Mouse (Mus musculus): Measurements from ENCODE around the gene Clk2.
A peak's percentile ranks its signal among the peaks of the same experiment; 100 is the strongest.
"Not testable (repeated sequence)": the region's sequence is repeated elsewhere in the genome, so short reads cannot be mapped to it uniquely, and the experiment has no call there.

Gene Clk2

DNA sequence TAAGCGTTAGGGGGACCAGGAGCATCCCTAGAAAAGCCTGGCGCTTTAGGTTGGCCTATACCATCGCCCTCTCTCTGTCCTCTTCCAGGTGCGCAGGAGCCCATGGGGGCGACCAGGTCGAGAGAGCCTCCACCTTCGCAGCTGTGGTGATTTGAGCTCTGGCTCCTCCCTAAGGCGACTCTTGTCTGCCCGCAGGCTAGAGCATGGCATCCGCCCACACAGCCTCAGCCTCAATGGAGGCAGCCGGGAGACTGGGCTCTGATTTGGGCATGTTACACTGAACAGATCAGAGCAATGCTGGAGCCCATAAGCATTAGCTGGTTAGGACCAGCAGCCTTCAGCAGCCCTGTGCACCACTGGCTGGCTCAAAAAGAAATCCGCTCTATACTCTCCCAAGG, 23.9 kb downstream of the Clk2 start:
- DNase-seq (ENCODE audit: inconsistent age in 2 of 2, low spot score in 1 of 2): no peak

DNA sequence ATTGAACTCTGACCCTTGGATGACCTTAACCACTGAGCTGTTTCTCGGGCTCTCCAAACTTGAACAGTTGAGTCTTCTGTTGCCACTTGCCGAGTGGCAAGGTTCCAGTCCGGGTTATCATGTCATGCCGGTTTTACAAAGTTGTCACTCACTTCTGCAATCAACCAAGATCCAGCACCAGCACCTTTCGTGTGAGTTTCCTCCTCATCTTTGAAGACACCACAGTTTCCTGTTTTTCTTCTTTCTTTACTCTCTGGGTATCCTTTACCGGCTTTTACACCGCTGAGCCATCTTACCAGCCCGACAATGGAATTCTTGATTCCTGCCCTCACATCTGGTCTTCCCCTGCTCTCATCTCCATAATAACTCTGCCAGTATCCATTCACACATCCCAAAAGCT, 25.8 kb downstream of the Clk2 start:
- DNase-seq (ENCODE audit: inconsistent age in 2 of 2, low spot score in 1 of 2): no peak

DNA sequence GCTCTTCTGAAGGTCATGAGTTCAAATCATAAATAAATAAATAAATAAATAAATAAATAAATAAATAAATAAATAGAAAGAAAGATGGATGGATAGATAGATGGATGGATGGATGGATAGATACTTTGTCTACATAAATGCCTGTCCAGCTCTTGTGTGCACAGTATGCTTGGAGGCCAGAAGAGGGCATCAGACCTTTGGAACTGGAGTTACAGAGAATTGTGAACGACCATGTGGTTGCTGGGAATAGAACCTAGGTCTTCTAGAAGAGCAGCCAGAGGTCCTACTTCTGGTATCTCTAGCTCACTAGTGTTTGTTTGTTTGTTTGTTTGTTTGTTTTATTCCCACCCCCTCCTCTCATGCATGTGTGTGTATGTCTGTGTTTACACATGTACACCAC, 28.8 kb downstream of the Clk2 start:
- DNase-seq (ENCODE audit: inconsistent age in 2 of 2, low spot score in 1 of 2): no peak

DNA sequence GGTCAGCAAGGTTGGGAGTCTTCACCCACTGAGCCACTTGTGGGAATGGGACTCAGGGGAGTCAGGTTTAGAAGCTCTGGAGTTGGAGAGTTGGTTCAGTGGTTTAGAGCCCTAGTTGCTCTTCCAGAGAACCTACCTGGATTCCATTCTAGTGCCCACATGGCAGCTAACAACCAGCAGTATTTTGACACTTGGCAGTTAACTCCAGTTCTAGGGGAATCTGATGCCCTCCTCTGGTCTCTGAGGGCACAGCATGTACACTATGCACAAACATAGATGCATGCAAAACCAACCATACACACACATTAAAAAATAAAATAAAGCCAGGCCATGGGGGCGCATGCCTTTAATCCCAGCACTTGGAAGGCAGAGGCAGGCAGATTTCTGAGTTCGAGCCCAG, 29.3 kb downstream of the Clk2 start:
- peak in 1 of 2 experiments; percentile 67 for DNase-seq (ENCODE audit: inconsistent age in 2 of 2, low spot score in 1 of 2)

DNA sequence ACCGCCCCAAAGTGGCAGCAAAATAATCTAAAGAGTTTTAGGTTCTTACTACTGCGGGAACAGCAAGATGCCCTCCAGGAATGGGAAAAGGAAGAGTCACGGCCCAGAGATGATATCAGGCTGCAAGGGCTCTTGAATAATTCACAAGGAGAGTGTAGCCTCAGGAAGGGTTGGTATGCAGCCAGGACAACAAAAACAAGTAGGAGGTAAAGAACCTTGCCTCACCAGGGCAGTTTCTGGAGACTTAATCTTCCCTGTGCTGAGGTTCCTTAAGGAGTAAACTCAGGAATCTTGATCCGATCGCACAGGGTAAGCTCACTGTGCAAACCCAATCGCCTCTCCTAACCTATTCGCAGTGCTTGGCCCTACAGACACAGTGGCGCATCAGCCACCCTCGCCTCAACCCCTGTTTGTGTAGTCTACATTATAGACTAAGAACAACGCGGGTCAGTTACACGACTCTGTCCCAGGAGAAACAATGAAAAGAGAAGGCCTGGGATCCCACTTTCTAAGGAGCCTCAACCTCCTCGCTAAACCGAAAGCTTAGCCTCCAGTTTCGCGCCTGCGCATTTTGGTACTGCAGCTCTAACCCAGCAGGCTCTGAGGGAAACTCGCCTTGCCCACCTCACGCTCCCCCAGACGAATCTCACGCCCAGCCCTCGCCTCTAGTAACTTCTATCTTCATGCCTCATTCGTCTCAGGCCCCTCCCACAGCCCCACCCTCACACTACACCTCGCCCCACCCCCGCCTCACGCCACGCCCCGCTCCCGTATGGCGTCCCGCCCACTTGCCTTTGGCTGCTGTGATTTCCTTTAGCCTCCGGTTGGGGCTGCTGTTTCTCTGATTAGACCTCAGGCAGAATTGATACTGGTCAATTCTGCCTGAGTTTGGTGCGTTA, 31.6 kb downstream of the Clk2 start:
- DNase-seq (ENCODE audit: inconsistent age in 2 of 2, low spot score in 1 of 2): peak; percentile 90 to 96

DNA sequence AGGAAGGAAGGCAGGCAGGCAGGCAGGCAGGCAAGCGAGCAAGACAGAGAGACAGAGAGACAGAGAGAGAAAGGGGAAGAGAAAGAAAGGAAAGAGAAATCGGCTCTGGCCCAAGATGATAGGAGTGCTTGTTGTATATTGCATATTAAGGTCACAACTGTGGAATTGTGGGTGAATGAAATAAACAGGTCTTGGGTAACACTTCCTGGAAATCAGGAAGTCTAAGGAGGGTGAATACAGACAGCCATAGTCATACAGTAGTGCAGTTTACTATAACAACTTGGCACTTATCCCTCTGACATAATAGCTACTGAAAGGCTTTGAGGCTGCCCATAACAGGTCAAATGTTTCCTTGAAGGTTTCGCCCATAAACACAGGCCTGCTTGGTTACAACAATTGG, 35.2 kb downstream of the Clk2 start:
- no peak for DNase-seq (ENCODE audit: inconsistent age in 2 of 2, low spot score in 1 of 2)

DNA sequence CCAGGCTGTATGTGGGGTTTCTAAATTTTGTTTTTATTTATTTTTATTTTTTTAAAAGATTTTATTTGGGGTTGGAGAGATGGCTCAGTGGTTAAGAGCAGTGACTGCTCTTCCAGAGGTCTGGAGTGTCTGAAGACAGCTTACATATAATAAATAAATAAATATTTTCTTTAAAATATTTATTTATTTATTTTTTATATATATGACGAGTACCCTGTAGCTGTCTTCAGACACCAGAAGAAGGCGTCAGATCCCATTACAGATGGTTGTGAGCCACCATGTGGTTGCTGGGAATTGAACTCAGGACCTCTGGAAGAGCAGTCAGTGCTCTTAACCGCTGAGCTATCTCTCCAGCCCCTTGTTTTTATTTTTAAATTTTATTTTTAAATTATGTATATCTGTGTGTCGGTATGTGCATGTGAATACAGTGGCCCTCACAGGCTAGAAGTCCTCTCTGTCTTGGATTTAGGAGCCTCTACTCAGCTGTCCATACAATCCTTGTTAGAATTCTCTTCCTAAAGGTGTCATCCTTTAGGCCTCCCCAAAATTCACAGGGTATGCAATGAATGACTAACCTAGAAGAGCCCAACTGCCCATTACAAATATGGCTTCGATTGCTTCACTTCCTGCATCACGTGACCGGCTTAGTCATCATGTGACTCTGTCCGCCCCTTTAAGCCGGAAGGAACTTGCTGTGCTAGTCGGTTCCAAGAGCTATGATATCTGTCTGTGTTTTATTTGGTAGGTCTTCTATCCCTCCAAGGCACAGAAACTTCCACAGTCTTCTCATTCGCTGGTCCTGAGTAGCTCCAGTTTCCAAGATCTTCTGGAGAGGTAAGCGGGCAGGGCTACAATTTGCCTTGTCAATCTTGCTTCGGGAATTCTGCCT, 37.9 kb downstream of the Clk2 start, which contains the start of gene Gba:
Gba (plus strand) TSS at position 676 of the 889 bp plus-strand sequence.
- peak; percentile 87 to 97 for DNase-seq (ENCODE audit: inconsistent age in 2 of 2, low spot score in 1 of 2)

DNA sequence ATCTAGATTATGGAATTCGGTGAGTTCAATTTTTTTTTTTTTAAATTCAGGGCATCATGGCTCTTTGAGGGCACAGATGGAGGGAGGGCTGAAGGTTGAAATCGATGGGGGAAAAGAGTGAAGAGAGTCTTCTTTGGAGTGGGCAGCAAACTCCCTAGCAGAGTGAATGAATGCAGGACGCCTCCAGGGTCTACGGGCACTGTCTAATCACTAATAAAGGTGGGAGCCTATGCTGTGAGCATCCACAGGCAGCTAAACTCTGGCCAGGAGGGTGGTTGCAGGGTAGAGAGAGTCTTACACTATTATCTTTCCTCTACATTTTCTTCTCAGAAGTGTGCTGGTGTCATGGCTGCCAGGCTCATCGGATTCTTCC, 38.5 kb downstream of the Clk2 start:
- no peak for DNase-seq (ENCODE audit: inconsistent age in 2 of 2, low spot score in 1 of 2)

DNA sequence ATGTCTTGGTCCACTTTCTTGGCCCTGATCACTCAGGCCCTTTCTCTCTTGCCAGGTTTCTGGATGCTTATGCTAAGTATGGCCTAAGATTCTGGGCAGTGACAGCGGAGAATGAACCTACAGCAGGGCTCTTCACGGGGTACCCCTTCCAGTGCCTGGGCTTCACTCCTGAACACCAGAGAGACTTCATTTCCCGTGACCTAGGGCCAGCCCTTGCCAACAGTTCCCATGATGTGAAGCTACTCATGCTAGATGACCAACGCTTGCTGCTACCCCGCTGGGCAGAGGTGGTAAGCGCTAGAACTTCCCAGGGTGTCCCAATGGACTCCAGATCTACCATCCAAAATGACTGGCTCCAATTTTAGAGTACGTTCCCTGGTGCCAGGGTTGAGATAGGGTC, 41.5 kb downstream of the Clk2 start:
- no peak for DNase-seq (ENCODE audit: inconsistent age in 2 of 2, low spot score in 1 of 2)

DNA sequence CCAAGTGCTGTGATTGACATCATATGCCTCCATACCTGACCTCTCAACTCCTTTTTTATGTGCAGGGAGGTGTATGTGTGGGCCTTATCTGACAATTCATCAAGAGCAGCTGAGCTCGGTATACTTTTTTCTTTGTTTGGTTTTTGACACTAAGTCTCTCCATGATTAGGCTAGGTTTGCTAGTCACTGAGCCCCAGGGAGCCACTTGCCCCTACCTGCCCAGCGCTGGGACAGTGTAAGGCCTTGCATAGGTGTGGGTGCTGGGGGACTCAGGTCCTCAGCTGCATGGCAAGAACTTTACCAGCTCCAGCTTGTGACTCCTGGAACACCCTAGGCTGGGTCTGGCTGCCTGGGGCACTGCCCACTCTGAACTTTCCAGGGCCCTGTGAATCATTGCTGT, 42.1 kb downstream of the Clk2 start:
- no peak for DNase-seq (ENCODE audit: inconsistent age in 2 of 2, low spot score in 1 of 2)

DNA sequence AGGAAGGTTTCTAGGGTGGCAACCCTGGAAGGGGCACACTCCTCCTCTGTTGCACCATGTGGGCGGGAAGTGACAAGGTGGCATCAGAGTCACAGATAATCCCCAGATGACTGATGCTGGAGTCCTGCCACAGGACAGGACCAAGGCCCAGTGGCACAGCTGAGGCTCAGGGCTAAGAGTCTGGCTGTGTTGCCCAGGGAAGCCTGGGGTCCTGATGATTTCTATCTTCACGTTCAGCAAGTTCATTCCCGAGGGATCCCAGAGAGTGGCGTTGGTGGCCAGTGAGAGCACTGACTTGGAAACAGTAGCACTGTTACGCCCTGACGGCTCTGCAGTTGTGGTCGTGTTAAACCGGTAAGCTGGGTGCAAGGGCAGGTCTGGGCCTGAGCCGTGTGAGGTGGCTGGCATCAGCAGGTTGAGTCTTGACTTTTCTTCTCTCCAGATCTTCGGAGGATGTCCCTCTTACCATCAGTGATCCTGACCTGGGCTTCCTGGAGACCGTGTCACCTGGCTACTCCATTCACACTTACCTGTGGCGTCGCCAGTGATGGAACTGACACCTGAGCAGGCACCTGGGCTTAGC, 43.6 kb downstream of the Clk2 start:
- DNase-seq (ENCODE audit: inconsistent age in 2 of 2, low spot score in 1 of 2): no peak

DNA sequence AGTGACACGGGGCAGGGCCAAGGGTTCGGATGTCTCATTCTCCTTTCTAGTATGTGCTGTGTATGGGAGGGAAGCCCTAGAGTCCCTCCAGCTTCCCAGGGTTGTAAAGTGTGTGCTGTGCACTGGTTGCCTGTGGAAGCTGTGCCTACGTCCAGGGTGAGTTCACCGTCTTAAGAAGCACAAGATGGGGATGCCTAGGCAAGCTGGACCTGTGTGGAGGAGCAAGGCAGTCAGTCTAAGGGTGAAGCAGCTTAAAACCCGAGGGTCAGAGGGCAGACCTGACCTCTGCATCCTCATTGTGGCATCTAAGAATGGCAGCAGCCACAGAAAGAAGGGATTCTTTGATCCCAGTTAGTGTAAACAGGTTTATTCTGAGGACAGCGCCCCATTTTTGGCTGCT, 44.1 kb downstream of the Clk2 start:
- DNase-seq (ENCODE audit: inconsistent age in 2 of 2, low spot score in 1 of 2): no peak

DNA sequence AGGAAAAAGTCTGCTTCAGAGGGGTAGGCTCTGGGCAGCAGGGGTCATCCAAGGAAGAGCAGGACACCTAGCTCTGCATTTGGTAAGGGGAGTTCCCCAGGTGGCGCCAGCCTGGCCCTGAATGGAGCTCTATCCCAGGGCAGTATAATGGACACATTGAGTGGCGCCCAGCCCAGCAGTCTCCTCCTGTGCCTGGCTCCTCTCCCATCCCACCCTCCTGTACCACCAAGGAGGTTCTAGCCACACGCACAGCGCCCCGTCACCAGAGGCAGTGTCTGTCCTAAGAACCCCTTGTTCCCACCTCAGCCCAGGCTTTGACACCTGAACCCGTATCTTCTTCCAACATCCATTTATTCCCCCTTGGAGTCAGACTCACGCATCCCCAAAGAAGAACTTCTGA, 45.1 kb downstream of the Clk2 start:
- no peak for DNase-seq (ENCODE audit: inconsistent age in 2 of 2, low spot score in 1 of 2)

DNA sequence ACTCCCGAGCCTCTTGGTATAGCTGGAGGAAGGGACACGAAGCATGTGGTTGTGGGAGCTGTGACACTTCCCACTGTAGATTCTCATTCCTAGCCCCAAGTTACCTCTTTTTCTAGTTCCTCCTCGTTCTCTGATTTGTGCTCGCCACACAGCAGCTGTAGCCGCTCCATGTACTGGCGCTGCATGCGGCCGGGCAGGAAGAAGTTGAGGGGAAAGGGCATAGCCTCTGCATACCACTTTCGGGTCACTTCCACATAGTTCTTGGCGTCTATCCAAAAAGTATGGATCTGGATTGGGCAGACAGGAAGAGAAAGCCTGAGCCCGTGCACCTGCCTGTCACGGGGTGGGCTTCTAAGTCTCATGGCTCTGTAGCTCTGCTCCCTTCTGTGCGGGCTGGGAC, 45.6 kb downstream of the Clk2 start:
- DNase-seq (ENCODE audit: inconsistent age in 2 of 2, low spot score in 1 of 2): no peak

DNA sequence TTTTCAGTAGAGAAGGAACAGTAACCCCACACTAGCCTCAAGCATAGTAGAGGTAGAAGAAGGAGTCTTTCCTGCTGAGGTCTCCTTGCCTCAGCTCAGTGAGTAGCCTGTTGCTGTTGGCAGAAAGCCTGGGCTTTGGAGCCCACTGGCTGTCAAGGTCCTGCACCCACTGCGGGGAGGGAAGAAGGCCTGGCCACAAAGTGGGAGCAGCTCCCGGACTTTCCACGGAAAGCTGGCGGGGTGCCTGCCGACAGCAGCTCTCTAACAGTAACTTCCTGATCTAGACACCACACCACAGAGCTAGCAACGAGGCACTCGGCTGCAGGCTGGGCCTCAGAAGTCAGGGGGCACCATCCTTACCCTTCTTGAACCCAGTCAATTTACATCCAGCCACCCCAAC, 46.1 kb downstream of the Clk2 start:
- DNase-seq (ENCODE audit: inconsistent age in 2 of 2, low spot score in 1 of 2): no peak

DNA sequence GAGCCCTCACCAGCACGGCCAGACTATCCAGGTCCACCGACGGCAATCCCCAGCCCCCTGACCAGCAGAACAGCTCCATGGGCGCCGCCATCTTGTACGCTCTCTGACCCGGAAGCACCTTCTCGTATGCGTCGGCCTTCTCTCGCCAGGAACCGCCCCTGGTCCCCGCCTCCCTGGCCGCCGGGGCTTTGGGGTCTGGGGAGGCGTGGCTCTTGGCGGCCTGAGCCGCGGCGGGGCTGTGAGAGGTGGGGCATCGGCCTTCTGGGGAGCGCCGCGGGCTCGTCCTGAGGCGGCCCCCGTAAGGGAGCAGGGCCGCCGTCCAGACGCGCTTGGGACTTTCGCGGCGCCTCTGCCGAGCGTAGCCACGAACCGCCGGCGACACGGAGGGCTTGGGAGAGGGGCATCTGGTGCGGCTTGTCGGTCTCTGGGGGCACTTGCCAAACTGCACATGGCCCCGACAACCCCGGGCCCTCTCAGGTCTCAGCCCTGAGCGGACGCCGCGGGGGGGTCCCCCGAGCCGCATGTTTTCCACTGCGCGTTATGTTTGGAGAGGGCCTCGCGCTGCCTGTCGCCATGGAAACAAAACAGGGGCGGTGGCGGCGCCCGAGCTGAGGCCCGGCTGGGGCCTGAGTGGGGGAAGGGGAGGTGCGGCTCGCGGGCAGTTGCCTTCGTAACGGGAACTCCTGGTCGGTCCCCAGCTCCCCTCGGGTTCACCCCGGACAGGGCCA, 49.4 kb downstream of the Clk2 start:
- peak; percentile 94 to 97 for DNase-seq (ENCODE audit: inconsistent age in 2 of 2, low spot score in 1 of 2)

DNA sequence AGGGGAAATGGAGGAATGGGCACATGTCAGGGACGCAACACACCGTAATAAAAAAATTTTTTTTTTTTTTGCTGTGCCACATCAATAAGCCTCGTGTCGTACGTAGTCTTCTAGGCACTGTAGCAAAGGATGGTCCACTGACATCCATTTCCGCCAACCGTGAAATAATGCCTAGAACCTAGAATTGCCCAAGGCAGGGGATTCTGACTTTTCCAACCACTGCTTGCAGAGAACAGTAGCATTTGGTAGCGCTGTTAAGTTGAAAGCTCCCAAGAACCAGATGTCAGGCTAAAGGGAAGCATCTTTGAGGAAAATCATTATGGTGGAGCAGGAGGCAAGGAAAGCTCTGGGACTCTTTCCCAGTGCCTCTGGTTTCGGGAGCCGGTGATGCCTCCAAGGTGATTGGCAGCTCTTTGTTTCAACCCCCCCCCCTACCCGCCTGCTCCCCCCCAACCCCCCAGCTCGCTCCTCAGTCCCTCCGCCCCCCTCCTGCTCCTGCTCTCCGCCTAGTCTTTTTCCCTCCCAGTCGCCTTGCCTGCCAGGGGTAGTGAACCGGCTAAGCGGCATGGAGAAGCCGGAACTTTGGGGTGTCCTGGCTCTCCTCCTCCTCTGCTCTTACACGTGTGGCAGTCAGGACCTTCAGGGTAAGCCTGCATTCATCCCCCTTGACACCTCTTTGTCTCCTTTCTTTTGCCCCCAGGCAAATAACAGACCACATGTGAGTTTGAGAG, 50.3 kb downstream of the Clk2 start, which contains the start of gene Thbs3:
Thbs3 (plus strand) TSS at position 500 of the 731 bp plus-strand sequence.
- no peak for DNase-seq (ENCODE audit: inconsistent age in 2 of 2, low spot score in 1 of 2)

DNA sequence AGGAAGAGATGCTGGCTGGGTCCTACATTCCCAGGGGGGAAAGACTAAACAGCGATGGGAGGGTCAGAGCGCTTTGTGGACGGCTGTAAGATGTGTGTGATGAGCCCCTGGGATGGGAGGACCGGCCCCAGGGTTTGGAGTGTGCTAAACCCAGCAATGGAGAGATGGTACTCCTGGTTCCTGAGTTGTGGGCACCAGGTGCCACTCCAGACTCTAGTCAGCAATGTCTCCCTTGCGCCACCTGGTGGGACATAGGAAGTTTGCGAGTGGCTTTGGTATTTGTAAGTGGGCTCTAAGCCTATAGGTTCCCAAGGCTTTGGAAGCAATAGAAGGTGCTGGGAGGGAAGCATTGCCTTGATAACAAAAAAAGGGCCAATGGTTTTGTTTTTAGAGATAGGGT, 51.3 kb downstream of the Clk2 start:
- peak; percentile 77 to 93 for DNase-seq (ENCODE audit: inconsistent age in 2 of 2, low spot score in 1 of 2)

DNA sequence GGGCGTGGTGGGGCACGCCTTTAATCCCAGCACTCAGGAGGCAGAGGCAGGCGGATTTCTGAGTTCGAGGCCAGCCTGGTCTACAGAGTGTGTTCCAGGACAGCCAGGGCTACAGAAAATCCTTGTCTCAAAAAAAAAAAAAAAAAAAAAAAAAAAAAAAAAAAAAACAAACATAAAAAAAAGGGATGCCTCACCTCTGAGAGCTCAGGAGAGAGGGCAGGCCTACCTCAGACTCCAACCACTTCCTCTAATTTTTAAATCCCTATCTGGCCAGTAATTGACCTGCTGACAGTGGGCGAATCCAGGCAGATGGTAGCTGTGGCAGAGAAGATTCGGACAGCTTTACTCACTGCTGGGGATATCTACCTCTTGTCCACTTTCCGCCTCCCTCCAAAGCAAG, 51.8 kb downstream of the Clk2 start:
- DNase-seq (ENCODE audit: inconsistent age in 2 of 2, low spot score in 1 of 2): not testable (repeated sequence)

DNA sequence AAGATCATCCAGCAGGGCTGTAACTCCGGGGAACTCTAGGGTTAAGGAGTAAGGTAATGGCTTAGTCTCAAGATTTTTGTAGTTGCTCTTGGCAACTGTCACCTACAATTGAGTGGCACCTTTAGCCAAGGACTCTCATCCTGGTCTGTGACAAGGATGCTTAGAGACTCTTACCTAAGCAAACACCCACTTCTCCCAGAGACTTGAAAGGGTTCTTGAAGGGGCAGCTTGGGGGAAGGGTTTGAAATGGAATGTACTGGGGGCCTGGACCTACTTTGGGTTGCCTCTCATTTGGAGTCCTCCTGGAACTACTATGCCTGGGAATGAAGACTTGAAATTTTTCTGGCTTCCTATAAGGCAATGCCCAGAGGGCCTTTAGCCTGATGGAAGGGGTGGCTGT, 53.7 kb downstream of the Clk2 start:
- no peak for DNase-seq (ENCODE audit: inconsistent age in 2 of 2, low spot score in 1 of 2)
